Mouse (Mus musculus) liver, embryonic 14.5 days (tissue): Measurements from ENCODE around the gene Trmt61a.

ENCODE experiments used
- CTCF ChIP-seq: IDR thresholded peaks from 2 replicates; pipeline ENCODE4 v1.5.1; 2016; ENCODE audit warnings: antibody characterized with exemption, low read depth, control low read depth
- EP300 ChIP-seq: IDR thresholded peaks from 2 replicates; pipeline ENCODE4 v1.6.1; 2016; ENCODE audit warnings: antibody characterized with exemption, low read depth

- TF ChIP-seq EP300 (no peak), CTCF (no peak)
Measured at GRCm38 (mm10) chr12:111692899-111693298, 15.0 kb downstream of the Trmt61a start.
